ENCODE assay signal across 10 mouse cellular contexts in genomic region chr8:90976960-90977371, GRCm38 (mm10).
DNase-seq lines count a peak whose midpoint lies in the region; ATAC-seq lines count a peak whose summit lies in the region.
"Had no signal": no experiment of that assay in that cellular context is flagged by ENCODE, and none has a peak within 500 bp of the region (broad histone marks: within the 10 kb centered on the region; RNA-seq: fewer than 3 reads in every experiment).

No protein-coding gene starts in this region.

- peak; percentile 95 for DNase-seq in heart, adult 11 months
- DNase-seq in urinary bladder, postnatal 14 days (ENCODE audit: low spot score): peak; percentile 5
- DNase-seq in urinary bladder, adult 18-20 months (ENCODE audit: low spot score in 2 of 2): no peak
- no peak for DNase-seq in ovary, postnatal 36 days (ENCODE audit: low spot score)
- DNase-seq in left cerebral cortex, adult 11 months (ENCODE audit: low spot score): no peak
- DNase-seq: cerebellum, adult 2 months had no signal

- H3K4me1 ChIP-seq in heart, embryonic 11.5 days (ENCODE audit: control insufficient read depth, insufficient read depth, low read length): no peaks in the 10 kb centered on the region
- no peaks in the 10 kb centered on the region for H3K4me1 ChIP-seq in midbrain, embryonic 13.5 days (replicated peaks)

- H3K36me3 ChIP-seq in heart, embryonic 11.5 days (ENCODE audit: control insufficient read depth, insufficient read depth, low read length): peaks cover 8% of the 10 kb centered on the region; the same call in 1 of the 2 replicates
- H3K36me3 ChIP-seq in midbrain, embryonic 13.5 days: peaks cover 47% of the 10 kb centered on the region

- H3K4me3 ChIP-seq in heart, embryonic 11.5 days (ENCODE audit: low read depth, low read length): no peak overlapping the region
- no peak overlapping the region for H3K4me3 ChIP-seq in midbrain, embryonic 13.5 days (replicated peaks)

- H3K9me3 ChIP-seq in heart, embryonic 11.5 days (replicated peaks; ENCODE audit: control insufficient read depth, low read length): no peaks in the 10 kb centered on the region
- no peaks in the 10 kb centered on the region for H3K9me3 ChIP-seq in midbrain, embryonic 13.5 days

- H3K4me2 ChIP-seq in heart, embryonic 11.5 days: no peak overlapping the region
- no peak overlapping the region for H3K4me2 ChIP-seq in midbrain, embryonic 13.5 days (replicated peaks)

- H3K27ac ChIP-seq in heart, embryonic 11.5 days (ENCODE audit: low read depth, low read length): no peak overlapping the region
- no peak overlapping the region for H3K27ac ChIP-seq in midbrain, embryonic 13.5 days
- H3K27ac ChIP-seq: kidney, postnatal 0 days had no signal

- H3K27me3 ChIP-seq in heart, embryonic 11.5 days (ENCODE audit: control insufficient read depth, insufficient read depth, low read length): no peaks in the 10 kb centered on the region
- H3K27me3 ChIP-seq in midbrain, embryonic 13.5 days: no peaks in the 10 kb centered on the region

- no peak for ATAC-seq in heart, embryonic 11.5 days (replicated peaks; ENCODE audit: insufficient number of reproducible peaks, low FRiP score, low TSS enrichment)
- ATAC-seq in megakaryocyte progenitor cell, adult 5-6 weeks (replicated peaks; ENCODE audit: poor library complexity): peak; percentile 95
- ATAC-seq in midbrain, embryonic 13.5 days: no peak

- 71% methylated on average over 8 of the region's 8 CpGs for WGBS in heart, embryonic 11.5 days (ENCODE audit: insufficient replicate concordance)
- WGBS in midbrain, embryonic 13.5 days: 89% methylated on average over 8 of the region's 8 CpGs

- H3K9ac ChIP-seq in heart, embryonic 11.5 days (ENCODE audit: low read depth, low read length): no peak overlapping the region
- H3K9ac ChIP-seq in midbrain, embryonic 13.5 days (replicated peaks): no peak overlapping the region

Comparison
In these comparisons a context has a peak if more than half of its experiments do, and no peak if none do; other contexts are left out.
1. DNase-seq: peak in heart, adult 11 months (single experiment) and urinary bladder, postnatal 14 days (single experiment); none in urinary bladder, adult 18-20 months (0 of 2), ovary, postnatal 36 days (single experiment) and left cerebral cortex, adult 11 months (single experiment).